In genomic region chr6:88841781-88842689, GRCm38 (mm10) we compare ENCODE assay signal across 8 mouse cellular contexts. TPM values are rescaled to one million over a fixed set of nuclear protein-coding genes. Genes with fewer than 3 reads are reported as not detected.
DNase-seq lines count a peak whose midpoint lies in the region; ATAC-seq lines count a peak whose summit lies in the region.

TSS of gene Abtb1 (minus strand) at chr6:88841984.

- peak within 1 kb of the TSS; percentile 93 for H3K9ac ChIP-seq in heart, embryonic 13.5 days
- H3K9ac ChIP-seq in liver, embryonic 12.5 days, result peak within 1 kb of the TSS; percentile 87
- peak within 1 kb of the TSS; percentile 90 for H3K9ac ChIP-seq in stomach, embryonic 15.5 days

- no peaks in the 10 kb centered on the region for H3K9me3 ChIP-seq in heart, embryonic 13.5 days
- H3K9me3 ChIP-seq in liver, embryonic 12.5 days (replicated peaks), result no peaks in the 10 kb centered on the region
- no peaks in the 10 kb centered on the region for H3K9me3 ChIP-seq in stomach, embryonic 15.5 days

- ATAC-seq in heart, embryonic 13.5 days (ENCODE audit: extremely low read depth, insufficient number of reproducible peaks, low FRiP score, low TSS enrichment), result peak; percentile 88
- peak; percentile 90 for ATAC-seq in liver, embryonic 12.5 days
- peak; percentile 97 for ATAC-seq in stomach, embryonic 15.5 days (ENCODE audit: insufficient read depth, low FRiP score, low read depth)

- no peaks in the 10 kb centered on the region for H3K27me3 ChIP-seq in heart, embryonic 13.5 days (replicated peaks)
- H3K27me3 ChIP-seq in liver, embryonic 12.5 days (replicated peaks), result peaks cover 17% of the 10 kb centered on the region; the same call in 1 of the 2 replicates
- no peaks in the 10 kb centered on the region for H3K27me3 ChIP-seq in stomach, embryonic 15.5 days (replicated peaks)

- peak within 1 kb of the TSS; percentile 85 for H3K4me2 ChIP-seq in heart, embryonic 13.5 days
- peak within 1 kb of the TSS; percentile 99 for H3K4me2 ChIP-seq in liver, embryonic 12.5 days
- H3K4me2 ChIP-seq in stomach, embryonic 15.5 days, result peak within 1 kb of the TSS; percentile 95

- peak; percentile 99 for DNase-seq in CD4-positive, CD25-positive, alpha-beta regulatory T cell, adult 2 months (ENCODE audit: low read depth, low spot score)
- DNase-seq in fat pad, adult 2 months (ENCODE audit: extremely low read depth, low read depth, low spot score), result peak; percentile 99
- DNase-seq in kidney, postnatal 10 days, result peak; percentile 100
- DNase-seq in natural killer cell, adult 2 months (ENCODE audit: low spot score in 2 of 2), result peak; percentile 99 to 100

- WGBS in heart, embryonic 13.5 days, result under 1% methylated on average over 72 of the region's 72 CpGs
- under 1% methylated on average over 72 of the region's 72 CpGs for WGBS in liver, embryonic 12.5 days (ENCODE audit: insufficient replicate concordance)
- WGBS in stomach, embryonic 15.5 days, result under 1% methylated on average over 71 of the region's 72 CpGs

- peaks cover 28% of the 10 kb centered on the region for H3K36me3 ChIP-seq in heart, embryonic 13.5 days
- peaks cover 33% of the 10 kb centered on the region for H3K36me3 ChIP-seq in liver, embryonic 12.5 days
- peaks cover 24% of the 10 kb centered on the region; the same call in 1 of the 2 replicates for H3K36me3 ChIP-seq in stomach, embryonic 15.5 days

- peaks cover 5% of the 10 kb centered on the region; the same call in 1 of the 2 replicates for H3K4me1 ChIP-seq in brown adipose tissue, adult 24 weeks (ENCODE audit: control insufficient read depth, insufficient read depth, insufficient read length, low read length)
- peaks cover 28% of the 10 kb centered on the region for H3K4me1 ChIP-seq in heart, embryonic 13.5 days
- H3K4me1 ChIP-seq in liver, embryonic 12.5 days, result peaks cover 37% of the 10 kb centered on the region
- H3K4me1 ChIP-seq in stomach, embryonic 15.5 days, result peaks cover 20% of the 10 kb centered on the region

- H3K4me3 ChIP-seq in brown adipose tissue, adult 24 weeks (ENCODE audit: insufficient read depth, low read depth, low read length), result peak within 1 kb of the TSS; percentile 73
- H3K4me3 ChIP-seq in heart, embryonic 13.5 days, result peak within 1 kb of the TSS; percentile 95
- peak within 1 kb of the TSS; percentile 79 for H3K4me3 ChIP-seq in liver, embryonic 12.5 days
- H3K4me3 ChIP-seq in stomach, embryonic 15.5 days (replicated peaks), result peak within 1 kb of the TSS; percentile 93

- peak within 1 kb of the TSS; percentile 53 for H3K27ac ChIP-seq in brown adipose tissue, adult 24 weeks (replicated peaks; ENCODE audit: low read depth, low read length)
- peak within 1 kb of the TSS; percentile 84 for H3K27ac ChIP-seq in heart, embryonic 13.5 days (replicated peaks)
- peak within 1 kb of the TSS; percentile 92 for H3K27ac ChIP-seq in liver, embryonic 12.5 days
- peak within 1 kb of the TSS; percentile 91 for H3K27ac ChIP-seq in stomach, embryonic 15.5 days

RNA-seq across cellular contexts. Expression of gene Abtb1, which starts in this region (rescaled TPM):
- polyA plus RNA-seq in brown adipose tissue, adult 24 weeks (2012; ENCODE audit: insufficient read depth, insufficient read length, missing spikeins), result 8.6 and 12.6 TPM in 2 replicates
- 23.7 and 26.0 TPM in 2 replicates for polyA plus RNA-seq in heart, embryonic 13.5 days (2015; fragmentation: Nextera tagmentation; extraction: Ambion mirVana)
- 37.6 and 40.0 TPM in 2 replicates for polyA plus RNA-seq in liver, embryonic 12.5 days (2016; fragmentation: Nextera tagmentation; extraction: Ambion mirVana)
- polyA plus RNA-seq in stomach, embryonic 15.5 days (2015; fragmentation: Nextera tagmentation; extraction: Ambion mirVana), result 29.8 and 31.5 TPM in 2 replicates

Comparison
In these comparisons a context has a peak if more than half of its experiments do, and no peak if none do; other contexts are left out.
1. Peak in every context shown above with its lines: DNase-seq, ATAC-seq, H3K4me3 ChIP-seq and H3K27ac ChIP-seq.